Comparison of ENCODE assay signal across 12 mouse cellular contexts in the genomic region with DNA sequence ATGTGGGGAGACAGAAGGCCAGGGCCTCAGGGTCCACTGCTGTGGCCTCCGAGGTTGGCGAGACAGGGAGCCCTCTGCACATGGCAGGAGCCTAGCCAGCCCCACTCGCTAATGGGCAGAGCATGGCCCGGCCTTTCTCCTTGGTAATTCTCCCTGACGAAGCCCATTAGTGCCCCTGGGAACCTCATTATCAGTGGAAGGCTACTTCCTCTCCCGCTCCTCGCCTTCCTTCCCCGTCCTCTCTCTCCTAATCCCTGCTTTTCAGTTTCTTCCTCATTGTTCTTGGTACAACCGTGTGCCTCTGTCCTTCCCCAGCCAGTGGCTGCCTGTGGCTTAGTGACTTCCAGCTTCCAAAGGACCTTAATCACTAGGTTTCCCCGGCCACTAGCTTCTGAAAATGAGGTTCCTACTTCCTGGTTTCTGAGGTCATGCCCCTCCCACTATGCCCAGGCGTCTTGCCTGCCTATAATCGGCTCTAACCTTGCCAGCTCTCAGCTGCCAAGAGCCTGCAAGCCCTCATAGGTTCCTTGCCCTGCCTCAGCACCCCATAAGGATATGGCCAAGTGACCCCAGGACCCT. TPM values are rescaled to one million over a fixed set of nuclear protein-coding genes. Genes with fewer than 3 reads are reported as not detected.
DNase-seq lines count a peak whose midpoint lies in the region; ATAC-seq lines count a peak whose summit lies in the region.
"Had no signal": no experiment of that assay in that cellular context is flagged by ENCODE, and none has a peak within 500 bp of the region (broad histone marks: within the 10 kb centered on the region; RNA-seq: fewer than 3 reads in every experiment).

No protein-coding gene starts in this region.

- no peaks in the 10 kb centered on the region for H3K9me3 ChIP-seq in heart, embryonic 12.5 days (replicated peaks)
- no peaks in the 10 kb centered on the region for H3K9me3 ChIP-seq in embryonic facial prominence, embryonic 10.5 days
- no peaks in the 10 kb centered on the region for H3K9me3 ChIP-seq in megakaryocyte, embryonic 14.5 days
- H3K9me3 ChIP-seq: hindbrain, embryonic 15.5 days had no signal

- WGBS in heart, embryonic 12.5 days: 37% methylated on average over 12 of the region's 12 CpGs
- 34% methylated on average over 12 of the region's 12 CpGs for WGBS in embryonic facial prominence, embryonic 10.5 days

- H3K27me3 ChIP-seq in heart, embryonic 12.5 days (replicated peaks): no peaks in the 10 kb centered on the region
- no peaks in the 10 kb centered on the region; the same call in 1 of the 2 replicates for H3K27me3 ChIP-seq in embryonic facial prominence, embryonic 10.5 days (replicated peaks; ENCODE audit: low read depth, poor library complexity, severe bottlenecking)
- H3K27me3 ChIP-seq in megakaryocyte, embryonic 14.5 days (replicated peaks): peaks cover 91% of the 10 kb centered on the region
- H3K27me3 ChIP-seq: hindbrain, embryonic 15.5 days had no signal

- no peak for DNase-seq in heart, adult 9 months (ENCODE audit: low spot score in 2 of 2)
- DNase-seq in A20 (ENCODE audit: low read depth, low spot score): peak; percentile 61
- no peak for DNase-seq in embryonic facial prominence, embryonic 10.5 days (ENCODE audit: low spot score)
- no peak for DNase-seq in right cerebral cortex, postnatal 36 days (ENCODE audit: low spot score in 2 of 2)
- no peak for DNase-seq in urinary bladder, postnatal 36 days (ENCODE audit: low spot score in 2 of 2)
- no peak for DNase-seq in layer of hippocampus, postnatal 10 days (ENCODE audit: low spot score in 2 of 2)
- DNase-seq: cerebellum, adult 11 months; lung, embryonic 14.5 days had no signal

- H3K36me3 ChIP-seq in heart, embryonic 12.5 days: peaks cover 5% of the 10 kb centered on the region; the same call in 1 of the 2 replicates
- H3K36me3 ChIP-seq in embryonic facial prominence, embryonic 10.5 days (replicated peaks): peaks cover 5% of the 10 kb centered on the region; the same call in 1 of the 2 replicates
- H3K36me3 ChIP-seq in megakaryocyte, embryonic 14.5 days (replicated peaks; ENCODE audit: low read length): no peaks in the 10 kb centered on the region
- H3K36me3 ChIP-seq: hindbrain, embryonic 15.5 days had no signal

- H3K4me1 ChIP-seq in heart, embryonic 12.5 days (replicated peaks): peaks cover 56% of the 10 kb centered on the region
- H3K4me1 ChIP-seq in embryonic facial prominence, embryonic 10.5 days: peaks cover 71% of the 10 kb centered on the region
- H3K4me1 ChIP-seq in megakaryocyte, embryonic 14.5 days: peaks cover 37% of the 10 kb centered on the region

- no peak for ATAC-seq in heart, embryonic 12.5 days (ENCODE audit: insufficient number of reproducible peaks, low FRiP score)

- peak overlapping the region; percentile 6; the same call in 1 of the 2 replicates for H3K27ac ChIP-seq in heart, embryonic 12.5 days (ENCODE audit: poor library complexity, severe bottlenecking)
- H3K27ac ChIP-seq in embryonic facial prominence, embryonic 10.5 days (replicated peaks): peak overlapping the region; percentile 8
- H3K27ac ChIP-seq: hindbrain, embryonic 15.5 days had no signal

- H3K9ac ChIP-seq in heart, embryonic 12.5 days: 0 out of 2 replicates have a peak overlapping the region, but pooled peaks have one; percentile 23
- H3K9ac ChIP-seq: hindbrain, embryonic 15.5 days; lung, embryonic 14.5 days had no signal

- no peak overlapping the region for H3K4me3 ChIP-seq in heart, embryonic 12.5 days
- H3K4me3 ChIP-seq in embryonic facial prominence, embryonic 10.5 days: no peak overlapping the region; the same call in 1 of the 2 replicates
- peak overlapping the region; percentile 73 for H3K4me3 ChIP-seq in megakaryocyte, embryonic 14.5 days (replicated peaks)
- H3K4me3 ChIP-seq: hindbrain, embryonic 15.5 days had no signal

- H3K4me2 ChIP-seq in heart, embryonic 12.5 days: no peak overlapping the region
- H3K4me2 ChIP-seq: hindbrain, embryonic 15.5 days; lung, embryonic 14.5 days had no signal

RNA-seq across cellular contexts. Expression of a gene that starts 31.0 kb away (rescaled TPM):
- 0.85 and 1.3 TPM in 2 replicates for polyA plus RNA-seq in heart, embryonic 12.5 days (2016; fragmentation: Nextera tagmentation; extraction: Ambion mirVana)
- polyA plus RNA-seq in embryonic facial prominence, embryonic 10.5 days (2016; fragmentation: Nextera tagmentation; extraction: Ambion mirVana): 1.4 and 2.3 TPM in 2 replicates
- 2.4 TPM in 1 of 2 replicates, not detected in the other for polyA plus RNA-seq in megakaryocyte, embryonic 14.5 days (2012; ENCODE audit: insufficient read depth, low replicate concordance)
- total RNA-seq in layer of hippocampus, postnatal 10 days (2021): 1 to 10 TPM; 4.8 to 6.2 TPM
- total RNA-seq: MEL had no signal

RNA-seq across cellular contexts. Expression of a gene that starts 48.8 kb away (rescaled TPM):
- 459 and 490 TPM in 2 replicates for polyA plus RNA-seq in heart, embryonic 12.5 days (2016; fragmentation: Nextera tagmentation; extraction: Ambion mirVana)
- polyA plus RNA-seq in embryonic facial prominence, embryonic 10.5 days (2016; fragmentation: Nextera tagmentation; extraction: Ambion mirVana): 769 and 805 TPM in 2 replicates
- polyA plus RNA-seq in megakaryocyte, embryonic 14.5 days (2012; ENCODE audit: insufficient read depth, low replicate concordance): 128 and 530 TPM in 2 replicates
- 100 to 1,000 TPM; 314 to 330 TPM for total RNA-seq in layer of hippocampus, postnatal 10 days (2021)

RNA-seq across cellular contexts. Expression of a gene that starts 53.5 kb away (rescaled TPM):
- 28.5 and 28.8 TPM in 2 replicates for polyA plus RNA-seq in heart, embryonic 12.5 days (2016; fragmentation: Nextera tagmentation; extraction: Ambion mirVana)
- 21.4 TPM in 2 replicates for polyA plus RNA-seq in embryonic facial prominence, embryonic 10.5 days (2016; fragmentation: Nextera tagmentation; extraction: Ambion mirVana)
- 3.7 TPM in 1 of 2 replicates, not detected in the other for polyA plus RNA-seq in megakaryocyte, embryonic 14.5 days (2012; ENCODE audit: insufficient read depth, low replicate concordance)
- 10 to 100 TPM; 31.4 to 37.4 TPM for total RNA-seq in layer of hippocampus, postnatal 10 days (2021)
